Mouse (Mus musculus) kidney, adult 2 months (tissue): ENCODE results near the gene Daxx. TPM values are rescaled to one million over a fixed set of nuclear protein-coding genes. Genes with fewer than 3 reads are reported as not detected.

Experiments
- DNase-seq: peaks from one replicate; pipeline ENCODE4 v3.0.0; 2021
- H3K27ac ChIP-seq: fragments of 200-500 bp; 2 replicates; pipeline ENCODE4 v1.5.1; 2012; ENCODE audit warnings: low read depth, low read length, control low read depth, inconsistent platforms; ENCODE audit not compliant: insufficient read depth
- H3K27me3 ChIP-seq: fragments of 200-500 bp; replicated peaks from 2 replicates; pipeline ENCODE4 v1.6.1; 2012; ENCODE audit warnings: mild to moderate bottlenecking, moderate library complexity, low read length, inconsistent platforms; ENCODE audit not compliant: control insufficient read depth, insufficient read depth
- H3K36me3 ChIP-seq: fragments of 200-500 bp; 2 replicates; pipeline ENCODE4 v1.6.1; 2012; ENCODE audit warnings: mild to moderate bottlenecking, moderate library complexity, low read length, inconsistent platforms; ENCODE audit not compliant: control insufficient read depth, insufficient read depth
- H3K4me1 ChIP-seq: fragments of 200-500 bp; 2 replicates; pipeline ENCODE4 v1.6.1; 2011; ENCODE audit warnings: low read length; ENCODE audit not compliant: control insufficient read depth, insufficient read depth
- H3K4me3 ChIP-seq: fragments of 200-500 bp; 2 replicates; pipeline ENCODE4 v1.5.1; 2011; ENCODE audit warnings: mild to moderate bottlenecking, low read depth, low read length, control low read depth; ENCODE audit not compliant: insufficient read depth
- CTCF ChIP-seq: fragments of 200-500 bp; conservative IDR thresholded peaks from 2 replicates; pipeline ENCODE4 v1.5.1; 2011; ENCODE audit warnings: low read depth, mild to moderate bottlenecking, control low read depth, low read length, moderate library complexity, mixed read lengths; ENCODE audit not compliant: insufficient read depth, insufficient read length
- POLR2A ChIP-seq: fragments of 200-500 bp; IDR thresholded peaks from one replicate; pipeline ENCODE4 v1.6.1; 2011; ENCODE audit warnings: low read depth, low read length, control low read depth
- WGBS: fragments of 180-500 bp; shearing (Covaris S2); methylation state at CpG from one replicate; pipeline ENCODE4 v1.1.7; 2018; 5-methylcytosine and 5-hydroxymethylcytosine counted together
- polyA plus RNA-seq: library from polyadenylated mRNA; depleted of rRNA; stranded (reverse); fragments of >200 nt; gene quantifications from 2 replicates; pipeline ENCODE4 v1.2.3, GENCODE M21; 2012; rRNA removed

Gene Daxx
- polyA plus RNA-seq, 1 experiment: 35.0 TPM

- WGBS: 89% methylated on average over 7 of the region's 7 CpGs
- H3K4me1 ChIP-seq: no peaks in the 10 kb centered on the region
- DNase-seq: no peak
- H3K4me3 ChIP-seq: no peak overlapping the region
- H3K27ac ChIP-seq: no peak overlapping the region
- no peak for TF ChIP-seq CTCF
- TF ChIP-seq POLR2A: no peak
- H3K36me3 ChIP-seq: no peaks in the 10 kb centered on the region; the same call in none of the 2 replicates
- no peaks in the 10 kb centered on the region for H3K27me3 ChIP-seq
Observed at GRCm38 (mm10) chr17:33962876-33963275, 53.7 kb downstream of the Daxx start.

Other genes with a start within 250 kb of the Daxx start
- 49.9 and 50.7 TPM in 2 replicates for gene Hnrnpm, start 222.6 kb upstream of the Daxx start, polyA plus RNA-seq
- 95.8 and 102 TPM in 2 replicates for gene March2, start 190.7 kb upstream of the Daxx start, polyA plus RNA-seq
- gene Rab11b, start 148.9 kb upstream of the Daxx start, polyA plus RNA-seq: 291 and 303 TPM in 2 replicates
- 19.2 and 21.0 TPM in 2 replicates for gene Angptl4, start 127.6 kb upstream of the Daxx start, polyA plus RNA-seq
- 83.0 and 89.3 TPM in 2 replicates for gene Kank3, start 98.9 kb upstream of the Daxx start, polyA plus RNA-seq
- gene Rps28, start 84.9 kb upstream of the Daxx start, polyA plus RNA-seq: 620 and 1,023 TPM in 2 replicates
- gene Ndufa7, start 84.8 kb upstream of the Daxx start, polyA plus RNA-seq: 672 and 745 TPM in 2 replicates
- 71.3 and 87.8 TPM in 2 replicates for gene Cd320, start 66.3 kb upstream of the Daxx start, polyA plus RNA-seq
- not detected in 2 replicates for gene Gm7029, start 35.6 kb upstream of the Daxx start, polyA plus RNA-seq
- gene Kifc1, start 18.8 kb upstream of the Daxx start, polyA plus RNA-seq: 1.3 and 1.6 TPM in 2 replicates
- not detected in 2 replicates for gene Platr17, start 4.3 kb upstream of the Daxx start, polyA plus RNA-seq
- gene Tapbp, start 6.5 kb downstream of the Daxx start, polyA plus RNA-seq: 106 and 112 TPM in 2 replicates
- gene Zbtb22, start 6.5 kb downstream of the Daxx start, polyA plus RNA-seq: 31.6 and 54.0 TPM in 2 replicates
- 61.8 and 78.6 TPM in 2 replicates for gene Rgl2, start 20.1 kb downstream of the Daxx start, polyA plus RNA-seq
- 27.4 and 41.1 TPM in 2 replicates for gene Pfdn6, start 30.9 kb downstream of the Daxx start, polyA plus RNA-seq
- gene Wdr46, start 31.2 kb downstream of the Daxx start, polyA plus RNA-seq: 15.3 and 16.0 TPM in 2 replicates
- gene B3galt4, start 42.1 kb downstream of the Daxx start, polyA plus RNA-seq: 6.7 and 7.8 TPM in 2 replicates
- gene Vps52, start 46.4 kb downstream of the Daxx start, polyA plus RNA-seq: 54.2 and 60.5 TPM in 2 replicates
- 342 and 406 TPM in 2 replicates for gene Rps18, start 46.6 kb downstream of the Daxx start, polyA plus RNA-seq
- gene H2-K1, start 90.9 kb downstream of the Daxx start, polyA plus RNA-seq: 1,162 and 1,255 TPM in 2 replicates
- gene Ring1, start 115.3 kb downstream of the Daxx start, polyA plus RNA-seq: 30.4 and 36.3 TPM in 2 replicates
- gene H2-Ke6, start 118.6 kb downstream of the Daxx start, polyA plus RNA-seq: 165 and 208 TPM in 2 replicates
- gene Slc39a7, start 122.3 kb downstream of the Daxx start, polyA plus RNA-seq: 90.4 and 106 TPM in 2 replicates
- gene Rxrb, start 122.4 kb downstream of the Daxx start, polyA plus RNA-seq: 49.3 and 59.2 TPM in 2 replicates
- gene Col11a2, start 130.0 kb downstream of the Daxx start, polyA plus RNA-seq: 0.35 and 0.39 TPM in 2 replicates
- 3.1 and 8.5 TPM in 2 replicates for gene H2-Oa, start 182.9 kb downstream of the Daxx start, polyA plus RNA-seq
- 30.1 and 37.1 TPM in 2 replicates for gene H2-DMa, start 210.1 kb downstream of the Daxx start, polyA plus RNA-seq
- gene Brd2, start 213.2 kb downstream of the Daxx start, polyA plus RNA-seq: 110 and 117 TPM in 2 replicates
- gene H2-DMb2, start 233.9 kb downstream of the Daxx start, polyA plus RNA-seq: 3.2 and 15.6 TPM in 2 replicates
- gene H2-DMb1, start 243.7 kb downstream of the Daxx start, polyA plus RNA-seq: 72.3 and 80.5 TPM in 2 replicates